Mouse (Mus musculus) bone marrow, adult 2 months (tissue): ENCODE measurements around the gene Zkscan5. TPM values are rescaled to one million over a fixed set of nuclear protein-coding genes. Genes with fewer than 3 reads are reported as not detected.

Experiments
- H3K27ac ChIP-seq: fragments of 200-500 bp; 2 replicates; pipeline ENCODE4 v1.5.1; 2012; ENCODE audit warnings: low read depth, mild to moderate bottlenecking, control low read depth, inconsistent platforms, low read length; ENCODE audit not compliant: control insufficient read depth, poor library complexity, insufficient read depth
- H3K4me1 ChIP-seq: fragments of 200-500 bp; 2 replicates; pipeline ENCODE4 v1.6.1; 2011; ENCODE audit warnings: low read length; ENCODE audit not compliant: control insufficient read depth, insufficient read depth
- H3K4me3 ChIP-seq: fragments of 200-500 bp; replicated peaks from 2 replicates; pipeline ENCODE3; 2011; ENCODE audit warnings: mild to moderate bottlenecking, low read depth, low read length, control low read depth; ENCODE audit not compliant: control insufficient read depth
- CTCF ChIP-seq: fragments of 200-500 bp; IDR thresholded peaks from 2 replicates; pipeline ENCODE4 v1.5.1; 2011; ENCODE audit warnings: low read length, control low read depth; ENCODE audit not compliant: control insufficient read depth, insufficient read depth
- POLR2A ChIP-seq: fragments of 200-500 bp; IDR thresholded peaks from 2 replicates; pipeline ENCODE4 v1.6.1; 2011; ENCODE audit warnings: low read depth, mild to moderate bottlenecking, control low read depth, low read length, borderline replicate concordance; ENCODE audit not compliant: control insufficient read depth
- WGBS: fragments of 180-500 bp; shearing (Covaris S2); methylation state at CpG from one replicate; pipeline ENCODE4 v1.1.7; 2018; 5-methylcytosine and 5-hydroxymethylcytosine counted together
- polyA plus RNA-seq: library from polyadenylated mRNA; stranded (reverse); fragments of >200 nt; gene quantifications from 2 replicates; pipeline ENCODE4 v1.2.4, GENCODE M21; 2011; ENCODE audit warnings: low replicate concordance; ENCODE audit not compliant: missing spikeins, insufficient read depth, insufficient read length

Gene Zkscan5
- polyA plus RNA-seq, 1 experiment = 5.1 TPM

DNA sequence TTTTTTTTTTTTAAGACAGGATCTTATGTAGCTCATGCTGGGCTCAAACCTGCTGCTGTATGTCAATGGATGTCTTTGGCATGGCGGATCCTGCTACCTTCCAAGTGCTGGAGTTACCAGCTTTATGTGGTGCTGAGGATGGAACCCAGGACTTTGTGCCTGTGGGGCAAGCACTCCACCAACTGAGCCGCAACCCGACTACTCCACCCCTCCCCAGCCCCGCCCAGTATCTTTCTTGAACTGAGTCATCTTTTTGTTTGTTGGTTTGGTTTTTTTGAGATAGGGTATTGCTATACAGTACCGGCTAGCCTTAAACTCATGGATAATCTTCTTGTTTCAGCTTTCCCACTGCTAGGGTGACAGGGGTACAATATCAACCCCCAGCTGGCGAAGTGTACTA, 14.9 kb upstream of the Zkscan5 start:
- Histone ChIP-seq H3K27ac (no peak overlapping the region), H3K4me3 (no peak overlapping the region), H3K4me1 (no peaks in the 10 kb centered on the region; the same call in 1 of the 2 replicates)
- TF ChIP-seq CTCF (no peak), POLR2A (no peak)
- WGBS = 74% methylated on average over 6 of the region's 6 CpGs

DNA sequence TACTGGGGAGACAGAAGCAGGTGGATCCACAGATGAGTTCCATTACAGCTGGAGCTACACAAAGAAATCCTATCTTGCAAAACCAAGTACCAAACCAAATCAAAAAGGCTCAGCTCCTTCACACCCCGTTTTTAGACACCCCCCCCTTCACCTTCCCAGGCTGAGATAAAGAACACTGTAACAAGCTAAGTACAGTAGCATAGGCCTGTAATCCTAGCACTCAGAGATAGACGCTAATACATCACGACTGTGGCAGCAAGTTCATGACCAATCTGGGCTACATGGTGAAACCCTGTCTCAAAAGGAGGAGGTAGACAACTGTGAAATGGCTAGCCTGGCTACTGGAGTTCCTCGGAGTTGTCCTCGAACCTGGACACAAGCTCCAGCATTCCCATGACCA, 14.0 kb upstream of the Zkscan5 start:
- H3K4me1 ChIP-seq = no peaks in the 10 kb centered on the region; the same call in 1 of the 2 replicates
- H3K4me3 ChIP-seq = peak overlapping the region; percentile 87
- no peak for TF ChIP-seq POLR2A
- no peak for TF ChIP-seq CTCF
- 24% methylated on average over 5 of the region's 5 CpGs for WGBS
- H3K27ac ChIP-seq = no peak overlapping the region

DNA sequence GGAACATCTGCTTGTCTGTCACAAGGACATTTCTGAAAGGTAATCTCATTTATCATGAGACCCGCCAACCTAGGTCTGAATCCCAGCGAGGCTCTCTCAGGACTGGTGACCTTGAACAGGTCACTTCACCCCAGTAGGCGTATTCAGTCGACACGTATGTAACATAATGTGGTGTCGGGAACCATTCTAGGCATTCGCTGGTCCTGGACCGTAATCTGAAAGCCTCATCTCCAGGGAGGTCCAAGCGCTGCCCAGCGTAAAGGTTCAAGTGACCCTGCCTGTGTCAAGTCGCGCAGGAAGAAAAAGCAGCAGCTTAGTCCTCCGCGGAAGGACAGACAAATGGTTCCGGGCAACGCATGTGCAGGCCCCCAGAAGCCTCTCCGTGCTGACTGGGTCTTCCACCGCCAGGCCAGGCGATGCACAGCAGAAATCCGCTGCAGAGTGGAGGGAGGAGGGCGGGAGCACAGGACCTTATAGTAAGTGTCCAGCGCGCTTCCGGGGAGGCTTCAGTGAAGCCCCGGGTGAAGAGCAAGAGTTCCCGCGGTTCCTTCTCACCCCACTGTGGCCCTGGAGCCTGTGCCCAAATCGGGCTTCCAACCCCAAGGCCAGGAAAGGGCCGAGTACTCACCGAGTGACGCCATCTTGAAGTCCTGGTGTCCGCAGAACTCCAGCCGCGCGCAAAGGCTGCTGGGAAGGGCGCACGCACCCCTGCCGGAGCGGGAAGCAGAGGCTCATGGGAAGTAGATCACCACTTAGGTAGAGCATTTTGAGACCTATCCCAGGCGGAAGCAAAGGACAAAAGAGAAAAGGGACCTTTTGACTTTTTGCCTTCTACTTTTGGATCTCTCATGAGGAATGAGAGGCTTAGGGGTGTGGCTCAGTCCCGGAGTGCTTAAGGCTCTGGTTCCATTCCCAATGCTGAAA, 13.2 kb upstream of the Zkscan5 start:
- Histone ChIP-seq H3K4me3 (peak overlapping the region; percentile 87), H3K27ac (peak overlapping the region; percentile 34), H3K4me1 (no peaks in the 10 kb centered on the region; the same call in 1 of the 2 replicates)
- under 1% methylated on average over 41 of the region's 41 CpGs for WGBS
- peak; percentile 85; the same call in 1 of the 2 replicates for TF ChIP-seq POLR2A
- TF ChIP-seq CTCF = no peak

DNA sequence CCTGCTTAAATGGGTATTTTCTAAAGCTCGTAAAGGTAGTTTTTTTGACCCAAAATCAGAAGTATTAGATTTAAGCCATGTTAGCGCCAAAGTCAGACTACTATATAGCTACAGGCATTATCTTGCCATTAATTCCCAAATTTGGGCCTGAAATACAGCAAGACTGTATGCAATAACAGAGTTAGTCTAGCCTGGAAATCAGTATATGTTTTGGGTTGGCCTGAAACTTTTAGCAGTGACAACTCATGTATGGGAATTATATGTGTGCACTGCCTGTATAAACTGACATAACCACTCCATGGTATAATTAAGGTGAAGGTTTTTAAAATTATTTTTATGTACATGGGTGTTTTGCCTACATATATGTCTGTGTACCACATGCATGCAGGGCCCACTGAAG, 12.4 kb upstream of the Zkscan5 start, which contains the start of gene Atp5j2:
Gene Atp5j2 (minus strand): TSS at position 101 of the 400 bp plus-strand sequence.
- peak within 1 kb of the TSS; percentile 87 for H3K4me3 ChIP-seq
- TF ChIP-seq CTCF (no peak), POLR2A (no peak)
- H3K4me1 ChIP-seq = no peaks in the 10 kb centered on the region; the same call in 1 of the 2 replicates
- 81% methylated on average over 2 of the region's 2 CpGs for WGBS
- peak within 1 kb of the TSS; percentile 34 for H3K27ac ChIP-seq

DNA sequence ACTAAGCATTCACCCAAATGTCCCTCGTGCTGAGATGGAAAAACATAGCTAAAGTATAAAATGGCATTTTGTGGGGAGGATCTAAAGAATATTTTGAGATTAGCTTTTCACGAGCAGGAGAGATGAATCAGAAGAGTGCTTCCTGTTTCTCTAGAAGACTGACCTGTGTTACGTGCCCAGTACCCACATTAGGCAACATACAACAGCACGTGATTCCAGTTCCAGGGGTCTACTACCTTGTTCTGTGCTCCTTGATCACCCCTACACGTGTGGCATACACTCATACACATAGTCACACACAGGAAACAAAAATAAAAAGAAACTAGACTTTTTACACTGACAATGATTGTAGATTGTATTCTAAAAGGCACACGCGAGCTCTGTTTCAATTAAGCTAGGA, 4.0 kb upstream of the Zkscan5 start:
- peaks cover 1% of the 10 kb centered on the region for H3K4me1 ChIP-seq
- TF ChIP-seq CTCF (no peak), POLR2A (no peak)
- no peak overlapping the region for H3K4me3 ChIP-seq
- H3K27ac ChIP-seq = no peak overlapping the region
- WGBS = 52% methylated on average over 7 of the region's 7 CpGs

DNA sequence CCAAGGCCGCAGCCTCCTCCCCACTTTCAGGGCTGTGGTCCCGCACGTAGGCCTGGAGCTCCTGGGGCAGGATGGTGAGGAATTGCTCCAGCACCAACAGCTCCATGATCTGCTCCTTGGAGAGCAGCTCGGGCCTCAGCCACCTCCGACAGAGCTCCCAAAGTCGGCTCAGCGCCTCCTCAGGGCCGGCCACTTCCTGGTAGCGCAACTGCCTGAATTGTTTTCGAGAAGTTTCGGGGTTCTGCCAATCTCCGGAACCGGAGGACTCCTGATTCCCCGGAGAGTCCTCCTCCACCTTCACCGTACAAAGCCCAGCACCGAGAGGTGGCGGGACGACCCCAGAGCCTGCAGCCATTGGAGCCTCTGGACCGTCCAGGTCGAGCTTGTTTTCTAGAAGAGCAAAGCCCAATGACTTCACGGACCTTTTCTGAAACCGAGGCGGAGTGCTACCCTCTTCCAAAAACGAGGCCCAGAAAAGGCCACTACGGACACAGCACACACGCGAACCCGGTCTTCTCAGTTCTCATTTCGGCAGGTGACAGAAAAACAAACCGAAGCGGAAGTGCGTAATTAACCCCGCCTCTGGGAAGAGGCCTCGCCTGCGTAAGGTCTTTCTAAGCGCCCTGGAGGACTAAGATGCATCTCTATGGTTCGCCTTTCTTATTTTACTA, 2.9 kb upstream of the Zkscan5 start, which contains the start of gene Zkscan14:
Gene Zkscan14 (minus strand): TSS at position 548 of the 671 bp plus-strand sequence.
- H3K27ac ChIP-seq = peak within 1 kb of the TSS; percentile 90
- H3K4me3 ChIP-seq = peak within 1 kb of the TSS; percentile 84
- under 1% methylated on average over 37 of the region's 37 CpGs for WGBS
- TF ChIP-seq POLR2A (no peak), CTCF (no peak)
- peaks cover 1% of the 10 kb centered on the region for H3K4me1 ChIP-seq

DNA sequence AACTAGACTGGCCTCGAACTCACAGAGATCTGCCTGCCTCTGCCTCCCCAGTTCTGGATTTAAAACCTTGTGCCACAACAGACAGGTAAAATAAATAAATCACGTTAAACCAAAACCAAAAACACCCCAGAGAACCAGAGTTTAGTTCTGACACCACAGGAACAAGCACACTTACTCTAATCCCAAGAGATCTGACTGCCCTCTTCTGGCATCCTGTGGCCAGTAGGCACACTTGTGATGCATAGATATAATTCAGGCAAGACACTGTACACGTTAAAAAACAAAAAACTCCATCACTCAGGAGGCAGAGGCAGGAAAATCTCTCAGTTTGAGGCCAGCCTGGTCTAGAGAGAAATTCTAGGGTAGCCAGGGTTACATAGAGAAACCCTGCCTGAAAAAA, 1.9 kb upstream of the Zkscan5 start:
- Histone ChIP-seq H3K27ac (no peak overlapping the region), H3K4me1 (peaks cover 1% of the 10 kb centered on the region), H3K4me3 (no peak overlapping the region)
- no peak for TF ChIP-seq CTCF
- TF ChIP-seq POLR2A = no peak
- 48% methylated on average over 3 of the region's 3 CpGs for WGBS

DNA sequence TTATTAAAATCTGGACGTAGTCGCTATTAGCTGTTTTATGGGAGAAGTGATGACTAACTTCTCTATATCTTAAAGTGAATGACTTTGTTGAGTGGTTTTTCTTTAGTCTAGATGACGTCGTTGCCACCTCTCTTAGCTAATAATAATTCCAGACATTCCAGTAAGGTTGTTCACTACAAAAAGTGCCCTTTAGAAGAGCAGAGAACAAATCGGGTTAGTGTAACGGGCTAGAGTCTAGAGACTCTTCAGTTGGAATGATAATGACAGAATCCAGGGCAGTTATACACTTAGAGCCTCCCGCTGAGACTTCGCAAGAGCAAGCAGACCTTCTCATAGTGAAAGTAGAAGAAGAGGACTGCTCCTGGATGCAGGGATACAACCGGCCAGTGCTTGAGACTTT, 679 bp downstream of the Zkscan5 start:
- H3K4me1 ChIP-seq = peaks cover 1% of the 10 kb centered on the region
- no peak for TF ChIP-seq POLR2A
- TF ChIP-seq CTCF = no peak
- H3K4me3 ChIP-seq = peak overlapping the region; percentile 40
- 16% methylated on average over 9 of the region's 9 CpGs for WGBS
- peak overlapping the region; percentile 8; the same call in 1 of the 2 replicates for H3K27ac ChIP-seq
